Mouse (Mus musculus) lung, postnatal 0 days (tissue): ENCODE measurements around the gene Zfp993. TPM values are rescaled to one million over a fixed set of nuclear protein-coding genes. Genes with fewer than 3 reads are reported as not detected.

ENCODE experiments used
- polyA plus RNA-seq: library from polyadenylated mRNA; unstranded; fragments of >200 nt; fragmentation: Nextera tagmentation; extraction: Ambion mirVana; gene quantifications from 2 replicates; pipeline ENCODE4 v1.2.1, GENCODE M21; 2015

Gene Zfp993
- polyA plus RNA-seq, 1 experiment from 2014 or later, result 0.41 TPM

Other genes with a start within 250 kb of the Zfp993 start
- gene Zfp992, start 161.9 kb upstream of the Zfp993 start, polyA plus RNA-seq, result 0.84 and 1.1 TPM in 2 replicates
- not detected in 2 replicates for gene Zfp981, start 108.9 kb upstream of the Zfp993 start, polyA plus RNA-seq